Mouse (Mus musculus) layer of hippocampus, postnatal 25 days (tissue): ENCODE results near the gene Trim24. TPM values are rescaled to one million over a fixed set of nuclear protein-coding genes. Genes with fewer than 3 reads are reported as not detected.
"Not testable (repeated sequence)": the region's sequence is repeated elsewhere in the genome, so short reads cannot be mapped to it uniquely, and the experiment has no call there.

Source experiments
- DNase-seq, 2 experiments: peaks; one replicate each; pipeline ENCODE4 v3.0.0; 2022; ENCODE audit warnings: mixed read lengths in 2 of 2, low spot score in 1 of 2; ENCODE audit errors: extremely low spot score in 1 of 2
- total RNA-seq, 2 experiments: library from RNA; stranded (reverse); gene quantifications; 2 replicates each; pipeline ENCODE4 v1.2.3; 2021

Gene Trim24
- total RNA-seq: 10 to 100 TPM; 32.6 to 40.0 TPM

DNA sequence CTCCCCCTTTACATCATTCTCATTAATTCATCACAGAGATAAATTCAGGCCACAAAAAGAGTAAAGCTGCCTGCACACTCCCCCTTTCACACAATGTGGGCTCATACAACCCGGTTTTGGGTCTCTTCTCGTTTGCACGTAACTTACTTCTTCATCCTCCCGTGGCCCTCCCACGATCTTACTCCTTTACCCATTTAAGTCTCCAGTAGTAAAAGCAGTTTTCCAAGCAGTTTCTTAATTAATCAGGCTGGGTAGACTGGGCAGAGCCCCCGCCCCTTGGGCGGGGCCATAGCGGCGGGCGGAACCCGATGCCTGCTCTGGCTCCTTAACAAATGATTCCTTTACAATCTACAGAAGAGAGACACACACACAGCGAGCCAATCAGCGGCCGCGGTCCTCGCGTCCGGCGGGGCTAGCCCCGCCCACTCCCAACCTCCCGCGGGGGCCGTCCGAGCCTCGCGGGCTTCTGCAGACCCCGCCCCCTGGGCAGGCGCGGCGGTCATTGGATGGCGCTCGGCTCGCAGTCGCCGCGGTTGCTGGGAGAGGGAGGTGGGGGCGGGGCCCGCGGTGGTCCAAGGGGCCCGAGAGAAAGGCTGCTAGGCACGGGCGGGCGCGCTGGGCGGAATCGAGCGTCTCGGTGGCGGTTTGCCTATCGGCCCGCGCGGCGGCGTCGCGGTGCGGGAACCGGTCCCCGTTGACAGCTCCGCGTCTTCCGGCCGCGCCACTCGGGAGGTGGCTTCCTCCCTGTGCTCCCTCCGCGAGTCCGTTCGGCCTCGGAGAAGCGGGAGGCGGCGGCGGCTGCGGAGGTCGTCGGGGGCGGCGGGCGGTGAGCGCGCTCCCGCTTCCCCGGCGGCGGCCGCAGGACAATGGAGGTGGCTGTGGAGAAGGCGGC, at the start of gene Trim24:
Gene Trim24, plus strand, starts transcription at position 567 of the 892 bp plus-strand sequence.
- peak; percentile 85 to 93 for DNase-seq

DNA sequence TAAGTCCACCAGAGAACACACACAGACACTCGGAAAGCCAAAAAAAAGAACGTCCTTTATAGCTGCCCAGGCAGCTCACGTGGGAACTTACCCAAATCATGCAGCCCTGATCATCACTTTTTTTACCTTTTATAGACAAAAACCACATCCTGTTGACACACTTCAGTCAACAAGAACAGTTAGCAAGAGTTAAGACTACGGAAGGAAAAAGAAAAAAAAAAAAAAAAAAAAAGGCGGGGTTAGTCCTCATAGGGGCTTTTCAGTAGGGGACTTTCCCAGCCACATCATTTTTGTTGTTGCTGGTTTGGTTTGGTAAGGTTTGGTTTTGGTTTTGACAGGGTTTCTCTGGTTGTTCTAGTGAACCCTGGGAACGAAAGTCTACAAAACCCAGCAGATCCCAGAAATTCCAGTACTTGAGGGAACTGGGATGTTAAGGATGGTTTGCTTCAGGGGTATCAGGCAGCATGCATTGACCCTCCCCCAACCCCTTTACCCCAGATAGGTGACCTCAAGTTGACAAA, 49.0 kb upstream of the Trim24 start:
- DNase-seq: no peak

DNA sequence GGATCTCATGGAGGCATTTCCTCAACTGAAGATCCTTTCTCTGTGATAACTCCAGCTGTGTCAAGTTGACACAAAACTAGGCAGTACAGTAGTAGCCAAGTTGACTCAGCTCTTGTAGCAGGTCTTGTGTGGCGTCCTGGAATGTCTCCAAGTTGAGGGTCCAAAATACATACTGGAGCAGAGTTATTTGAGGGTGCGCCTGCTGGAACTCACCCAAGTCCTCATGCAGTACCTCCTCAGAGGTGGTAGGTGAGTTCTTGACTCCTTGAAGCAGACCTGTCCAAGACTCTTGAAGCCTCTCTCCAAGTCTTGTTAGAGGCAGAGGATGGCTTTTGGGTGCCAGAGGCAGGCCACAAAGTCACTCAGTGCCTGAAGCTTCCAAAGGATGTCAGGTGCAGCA, 48.2 kb upstream of the Trim24 start:
- DNase-seq: no peak

DNA sequence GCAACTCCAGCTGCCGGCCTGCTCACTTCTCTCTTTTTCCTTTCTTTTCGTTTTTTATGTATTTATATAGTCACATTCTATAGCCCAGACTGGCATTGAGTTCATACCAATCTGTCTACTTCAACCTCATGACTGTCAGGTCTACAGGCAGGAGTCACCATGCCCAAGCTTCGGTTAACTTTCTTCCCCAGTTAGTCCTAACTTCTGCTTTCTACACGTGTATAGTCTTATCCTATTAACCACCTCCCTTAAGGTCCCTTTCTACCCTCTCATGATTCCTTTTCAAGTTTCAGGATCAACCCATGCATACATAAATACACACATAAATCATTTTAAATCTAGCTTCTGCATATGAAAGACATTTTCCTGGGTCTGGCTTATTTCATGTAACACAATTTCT, 46.9 kb upstream of the Trim24 start:
- DNase-seq: no peak

DNA sequence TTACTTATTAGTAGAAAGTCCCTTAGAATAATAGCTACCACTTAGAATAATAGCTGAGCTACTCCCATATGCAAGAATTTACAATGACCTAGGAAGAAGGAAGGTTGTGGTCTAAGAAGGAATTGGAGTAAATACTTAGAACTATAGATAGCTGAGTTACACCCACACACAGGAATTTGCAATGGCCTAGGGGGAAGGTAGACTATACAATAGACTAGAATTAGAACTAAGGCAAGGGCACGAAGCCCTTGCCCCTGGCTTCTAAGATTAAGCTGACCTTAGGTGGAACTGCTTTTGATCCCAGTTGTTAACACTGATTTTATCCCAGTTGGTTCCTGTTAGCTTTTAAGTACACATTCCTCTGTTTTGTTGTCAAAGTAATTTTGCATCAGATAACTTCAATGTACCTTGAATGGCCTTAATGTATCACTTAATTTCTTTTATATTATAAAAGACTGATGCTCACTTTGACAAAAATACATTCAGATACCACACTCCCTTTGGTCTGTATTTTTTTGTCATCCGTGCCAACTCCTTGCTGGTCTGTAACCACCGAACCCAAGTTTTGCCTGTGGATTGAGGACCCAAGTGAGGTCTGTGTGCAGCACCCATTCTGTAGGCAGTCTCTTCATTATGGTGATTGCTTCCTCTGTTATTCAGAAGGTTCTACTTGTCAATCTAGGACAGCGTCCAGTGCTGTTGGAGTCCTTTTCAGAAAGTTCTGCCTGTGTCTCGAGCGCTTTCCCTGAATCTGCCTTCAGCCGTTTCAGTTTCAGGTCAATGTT, 45.1 kb upstream of the Trim24 start:
- not testable (repeated sequence) for DNase-seq

DNA sequence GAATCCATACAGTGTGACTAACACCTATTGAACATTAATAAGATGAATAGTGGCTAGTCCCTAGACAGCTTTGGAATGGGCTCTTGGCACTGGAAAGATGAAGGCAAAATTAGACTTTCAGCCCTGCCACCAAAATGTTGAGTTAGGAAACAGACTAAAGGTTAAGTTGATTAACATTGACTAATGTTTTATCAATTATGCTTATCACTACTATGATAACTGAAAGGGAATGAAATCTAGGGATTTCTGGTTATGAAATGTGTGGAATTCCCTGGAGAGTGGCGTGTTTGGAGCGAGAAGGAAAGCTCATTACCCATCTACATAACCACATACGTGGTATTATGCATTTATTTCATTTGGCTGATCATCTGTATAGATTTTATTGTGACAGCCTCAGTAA, 41.7 kb upstream of the Trim24 start:
- no peak for DNase-seq

DNA sequence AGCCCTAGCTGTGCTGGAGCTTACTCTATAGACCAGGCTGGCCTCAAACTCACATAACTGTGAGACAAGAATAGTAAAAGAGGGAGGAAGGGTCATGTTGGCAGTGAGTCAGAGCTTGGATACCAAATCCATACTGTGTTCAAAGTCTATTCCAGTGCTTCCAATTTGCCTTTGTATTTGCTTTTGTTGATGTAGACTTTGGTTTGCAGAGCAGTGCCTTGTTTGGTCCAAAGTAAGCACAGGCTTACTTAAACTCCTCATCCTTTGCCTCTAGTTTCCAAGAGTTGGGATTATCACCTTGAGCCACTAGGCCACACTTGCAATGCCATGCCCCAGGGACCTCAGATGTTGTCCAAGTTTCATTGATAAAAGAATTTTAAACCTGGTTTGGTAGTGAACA, 41.0 kb upstream of the Trim24 start:
- DNase-seq: no peak

DNA sequence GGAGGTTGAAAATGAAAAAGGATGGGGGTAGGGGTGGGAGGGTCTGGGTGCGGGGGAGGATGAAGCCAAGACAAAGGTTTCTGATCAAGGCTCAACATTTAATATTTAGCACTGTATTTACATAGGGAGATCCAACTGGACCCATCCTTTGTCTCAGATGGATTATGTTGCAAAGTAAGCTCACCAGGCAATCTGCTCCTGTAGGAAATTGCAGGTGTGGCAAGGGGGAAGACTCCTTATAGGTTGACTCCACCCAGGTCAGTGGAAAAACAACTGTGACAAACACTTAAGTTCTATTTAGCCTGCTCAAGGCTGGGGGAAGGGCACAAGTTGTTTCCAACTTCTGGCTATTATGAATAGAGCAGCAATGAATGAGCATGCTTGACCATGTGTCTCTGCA, 36.9 kb upstream of the Trim24 start:
- no peak for DNase-seq

DNA sequence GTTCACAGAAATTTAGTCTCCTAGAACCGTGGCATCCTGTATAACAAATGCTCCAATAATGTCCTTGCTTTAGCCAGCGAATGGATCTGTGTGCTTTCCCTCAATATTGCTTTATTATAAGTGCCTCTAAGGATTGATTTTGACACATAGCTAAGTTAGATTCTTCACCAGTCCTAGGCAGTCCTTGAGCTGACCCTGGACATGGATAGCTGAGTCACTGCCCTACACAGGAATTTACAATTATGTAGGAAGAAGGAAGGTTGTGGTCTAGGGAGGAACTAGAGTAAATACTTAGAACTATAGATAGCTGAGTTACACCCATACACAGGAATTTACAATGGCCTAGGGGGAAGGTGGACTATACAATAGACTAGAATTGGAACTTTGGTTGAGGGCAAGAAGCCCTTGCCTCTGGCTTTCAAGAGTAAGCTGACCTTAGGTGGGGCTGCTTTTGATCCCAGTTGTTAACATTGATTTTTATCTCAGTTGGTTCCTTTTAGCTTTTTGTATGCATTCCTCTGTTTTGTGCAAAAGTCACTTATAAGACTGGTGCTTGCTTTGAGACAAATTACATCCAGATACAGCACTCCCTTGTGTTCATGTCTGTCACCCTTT, 33.6 kb upstream of the Trim24 start:
- not testable (repeated sequence) for DNase-seq

DNA sequence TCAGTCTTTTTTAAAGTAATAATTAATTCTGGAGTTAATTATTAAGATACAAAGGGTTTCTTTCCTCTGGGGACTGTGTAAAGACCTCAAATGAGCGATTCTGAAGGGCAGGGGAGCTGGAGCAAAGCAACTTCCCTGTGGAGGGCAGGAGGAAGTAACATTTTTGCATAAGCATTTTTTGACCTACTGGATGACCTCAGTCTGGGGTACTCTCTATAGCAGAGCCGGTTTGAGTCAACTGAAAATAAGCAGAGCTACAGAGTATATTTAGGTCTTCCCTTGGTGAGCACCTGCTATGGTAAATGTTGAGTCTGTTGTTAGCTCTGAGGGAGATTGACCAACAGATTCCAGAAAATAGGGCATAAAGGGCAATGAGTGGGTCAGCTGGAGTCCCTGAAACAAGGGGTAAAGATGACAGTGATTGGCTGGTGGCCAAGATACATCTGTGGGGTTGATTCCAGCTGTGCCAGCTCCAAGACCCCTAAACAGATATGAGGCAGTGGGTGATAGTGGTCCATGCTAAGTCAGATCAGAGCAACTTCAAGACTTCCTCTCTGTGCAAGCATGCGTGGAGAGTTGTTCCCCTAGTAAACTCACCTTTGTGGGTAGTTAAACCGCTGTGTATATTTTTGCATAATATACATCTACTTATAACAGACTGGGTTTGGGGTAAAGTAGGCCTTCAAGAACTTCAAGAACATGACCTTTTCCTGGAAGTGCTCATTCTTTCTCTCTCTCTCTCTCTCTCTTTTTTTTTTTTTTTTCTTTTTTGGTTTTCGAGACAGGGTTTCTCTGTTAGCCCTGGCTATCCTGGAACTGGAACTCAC, 27.6 kb upstream of the Trim24 start:
- no peak for DNase-seq

DNA sequence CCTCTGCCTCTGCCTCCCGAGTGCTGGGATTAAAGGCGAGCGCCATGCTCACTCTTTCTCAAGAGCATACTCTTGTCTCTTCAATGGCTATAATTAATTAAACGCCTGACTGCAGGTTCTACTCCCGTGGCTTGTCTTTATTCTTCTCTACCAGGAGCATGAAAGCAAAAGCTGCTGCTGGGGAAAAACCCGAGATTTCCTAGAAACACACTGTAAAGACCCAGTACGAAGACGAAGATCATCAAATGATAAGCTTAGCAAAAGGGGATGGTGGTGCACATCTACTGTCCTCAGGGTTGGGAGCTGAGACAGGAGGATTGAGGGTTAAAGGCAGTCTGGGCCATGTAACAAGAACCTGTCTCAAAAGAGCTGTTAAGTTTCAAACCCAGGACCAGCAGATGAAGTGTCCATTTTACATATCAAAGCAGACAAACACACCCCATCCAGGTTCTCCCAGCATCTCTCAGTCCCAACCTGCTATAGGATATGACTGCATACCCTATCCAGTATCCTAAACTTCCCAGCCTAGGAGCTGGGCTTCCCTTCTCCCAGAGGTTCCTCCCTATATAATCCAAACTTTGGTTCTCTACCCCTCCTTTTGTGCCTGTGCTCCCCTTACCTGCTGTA, 26.9 kb upstream of the Trim24 start:
- no peak for DNase-seq

DNA sequence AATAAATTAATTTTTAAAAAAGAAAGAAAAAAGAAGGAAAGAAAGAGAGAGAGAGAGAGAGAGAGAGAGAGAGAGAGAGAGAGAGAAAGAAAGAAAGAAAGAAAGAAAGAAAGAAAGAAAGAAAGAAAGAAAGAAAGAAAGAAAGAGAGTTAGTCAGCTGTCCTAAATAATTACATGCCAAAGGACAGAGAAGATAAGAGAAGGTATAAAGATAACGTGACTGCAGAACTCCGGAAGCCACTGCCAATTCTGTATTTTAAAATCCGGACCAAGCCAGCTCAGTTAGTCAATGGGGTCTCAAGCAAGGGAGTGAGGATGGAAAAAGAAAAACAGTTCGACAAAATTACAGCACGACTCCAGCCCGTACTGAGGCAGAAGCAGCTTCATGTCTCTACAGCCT, 25.7 kb upstream of the Trim24 start:
- not testable (repeated sequence) for DNase-seq

DNA sequence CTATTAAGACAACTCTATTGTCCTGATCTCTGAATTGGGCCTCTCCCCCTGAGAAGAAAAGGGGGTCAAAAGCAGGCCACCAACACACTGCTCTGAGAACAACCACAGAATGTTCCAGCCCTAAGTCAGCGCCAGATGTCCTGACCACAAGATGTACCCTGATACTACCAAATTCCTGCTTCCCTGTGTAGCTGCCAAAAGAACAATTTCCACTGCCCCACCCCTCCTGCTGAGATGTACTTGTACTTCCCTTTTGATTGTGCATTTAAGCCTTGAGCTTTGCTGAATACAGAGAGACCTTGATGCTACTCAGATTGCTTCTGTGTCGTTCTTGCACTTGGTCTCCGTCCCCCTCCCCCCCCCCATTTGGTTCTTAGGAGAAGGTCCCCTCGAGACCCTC, 23.1 kb upstream of the Trim24 start:
- DNase-seq: not testable (repeated sequence)

DNA sequence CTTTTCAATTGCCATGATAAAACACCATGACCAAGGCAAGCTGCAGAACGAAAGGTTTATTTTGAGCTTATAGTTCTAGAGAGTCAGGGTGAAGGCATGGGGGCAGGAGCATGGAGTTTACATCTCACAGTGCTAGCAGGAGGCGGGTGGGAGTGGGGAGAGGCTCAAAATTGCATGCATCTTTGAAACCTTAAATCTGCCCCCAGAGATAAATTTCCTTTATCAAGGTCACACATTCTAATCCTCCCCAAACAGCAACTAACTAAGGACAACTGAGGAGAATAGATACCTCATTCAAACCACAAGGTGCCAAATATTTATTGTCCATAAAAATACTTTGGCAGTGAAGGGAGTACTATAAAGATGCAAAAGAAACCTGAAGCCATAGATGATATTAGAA, 19.3 kb upstream of the Trim24 start:
- no peak for DNase-seq

DNA sequence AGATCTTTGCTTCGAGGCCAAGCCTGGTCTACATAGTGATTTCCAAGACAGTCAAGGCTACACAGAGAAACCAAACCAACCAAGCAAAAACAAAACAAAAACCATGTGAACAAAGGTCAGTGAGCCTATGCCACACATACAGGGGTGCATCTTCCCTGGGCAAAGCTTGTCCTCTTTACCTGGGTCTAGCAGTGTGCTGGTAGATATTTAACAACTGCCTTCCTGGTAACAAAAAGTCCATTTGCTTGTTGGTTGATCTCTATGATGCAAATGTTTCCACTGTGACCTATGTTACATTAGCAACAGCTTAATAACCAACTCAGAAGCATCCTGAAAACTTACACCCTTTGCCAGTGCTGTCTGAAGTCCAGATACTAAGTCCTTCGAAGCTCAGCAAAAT, 17.3 kb upstream of the Trim24 start:
- DNase-seq: no peak

DNA sequence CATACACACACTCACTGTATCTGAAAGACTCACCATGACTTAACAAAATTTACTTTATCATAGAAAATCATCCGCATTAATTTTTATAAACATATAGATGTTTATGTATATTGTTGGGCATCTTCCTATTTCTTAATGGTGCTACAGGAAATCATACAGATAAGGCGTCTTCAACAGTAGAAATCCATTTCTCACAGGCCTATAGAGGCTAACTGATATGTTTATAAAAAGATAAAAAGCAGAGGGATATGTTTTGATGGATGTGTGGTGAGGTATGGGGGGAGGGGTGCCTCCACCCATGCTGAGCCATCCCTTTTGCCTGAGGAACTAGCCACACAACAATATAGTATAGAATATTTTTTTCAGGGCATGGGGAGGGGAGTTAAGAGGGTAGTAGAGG, 15.2 kb upstream of the Trim24 start:
- no peak for DNase-seq

DNA sequence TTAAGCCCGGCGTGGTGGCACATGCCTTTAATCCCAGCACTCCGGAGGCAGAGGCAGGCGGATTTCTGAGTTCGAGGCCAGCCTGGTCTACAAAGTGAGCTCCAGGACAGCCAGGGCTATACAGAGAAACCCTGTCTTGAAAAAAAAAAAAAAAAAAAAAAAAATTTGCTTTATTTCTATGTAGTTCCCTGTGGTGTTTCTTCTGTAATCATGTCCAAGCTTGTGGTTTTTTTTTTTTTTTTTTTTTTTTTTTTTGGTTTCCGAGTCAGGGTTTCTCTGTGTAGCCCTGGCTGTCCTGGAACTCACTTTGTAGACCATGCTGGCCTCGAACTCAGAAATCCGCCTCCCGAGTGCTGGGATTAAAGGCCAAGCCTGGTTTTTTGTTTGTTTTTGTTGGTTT, 14.3 kb upstream of the Trim24 start:
- DNase-seq: not testable (repeated sequence)

DNA sequence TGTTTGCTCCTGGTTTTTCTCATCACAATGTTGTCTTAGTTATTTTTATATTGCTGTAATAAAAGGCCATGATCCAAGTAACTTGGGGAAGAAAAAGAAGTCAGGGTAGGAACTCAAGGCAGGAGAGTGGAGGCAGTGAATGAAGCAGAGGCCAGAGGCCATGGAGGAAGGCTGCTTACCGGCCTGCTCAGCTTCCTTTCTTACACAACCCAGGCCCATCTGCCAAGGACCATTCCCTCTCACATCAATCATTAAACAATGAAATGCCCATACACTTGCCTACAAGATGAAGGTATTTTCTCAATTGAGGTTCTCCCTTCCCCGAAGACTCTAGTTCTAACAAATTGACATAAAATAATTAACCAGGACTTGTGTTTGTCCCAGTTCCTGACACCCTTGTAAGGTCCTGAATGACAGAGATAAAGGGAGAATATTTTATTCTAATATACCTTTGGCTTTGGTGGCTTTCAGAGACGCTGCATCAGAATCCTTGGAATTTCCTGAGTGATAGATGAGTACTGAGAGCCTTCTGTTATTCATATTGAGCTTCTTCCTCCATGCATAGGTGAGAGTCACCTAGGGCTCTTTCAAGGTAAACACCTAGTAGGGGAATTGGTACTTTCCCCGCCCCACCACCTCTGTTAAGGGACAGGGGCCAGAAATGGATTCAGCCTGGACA, 13.3 kb upstream of the Trim24 start:
- DNase-seq: no peak

DNA sequence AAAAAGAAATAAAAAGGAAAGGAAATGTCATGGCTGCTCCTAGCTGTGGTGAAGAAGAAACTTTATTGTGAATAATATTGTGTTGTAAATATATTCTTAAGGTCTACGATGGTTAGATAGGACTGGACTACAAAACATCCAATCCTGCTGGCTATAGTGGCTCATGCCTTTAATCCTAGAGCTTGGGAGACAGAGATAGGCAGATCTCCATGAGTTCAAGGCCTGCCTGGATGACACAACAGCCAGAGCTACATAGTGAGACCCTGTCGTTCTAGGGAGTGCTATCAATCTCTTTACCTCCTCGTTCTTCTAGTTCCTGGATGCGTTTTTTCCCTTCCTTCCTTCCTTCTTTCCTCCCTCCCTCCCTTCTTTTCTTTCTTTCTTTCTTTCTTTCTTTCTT, 12.5 kb upstream of the Trim24 start:
- DNase-seq: no peak
